Mouse (Mus musculus) kidney, postnatal 0 days (tissue): Measurements from ENCODE around the gene Scnn1a. TPM values are rescaled to one million over a fixed set of nuclear protein-coding genes. Genes with fewer than 3 reads are reported as not detected.

Source experiments
- ATAC-seq: fragments of 200-750 bp; cut with Nextera tagmentation; replicated peaks from 2 replicates; pipeline ENCODE4 v1.8.0; 2017; ENCODE audit warnings: low read depth, moderate number of reproducible peaks, moderate TSS enrichment, moderate library complexity; ENCODE audit not compliant: low FRiP score
- DNase-seq: peaks from one replicate; pipeline ENCODE4 v3.0.0-alpha.2; 2016; ENCODE audit warnings: low spot score
- H3K27ac ChIP-seq: fragments of 300-500 bp; sonication (generic); 2 replicates; pipeline ENCODE4 v1.5.1; 2014; ENCODE audit warnings: mild to moderate bottlenecking
- H3K27me3 ChIP-seq: fragments of 300-500 bp; sonication (generic); 2 replicates; pipeline ENCODE4 v1.6.1; 2014; ENCODE audit warnings: low read length, mixed read lengths; ENCODE audit not compliant: insufficient read depth
- H3K36me3 ChIP-seq: fragments of 300-500 bp; sonication (generic); 2 replicates; pipeline ENCODE4 v1.6.1; 2014; ENCODE audit warnings: low read length, mixed read lengths; ENCODE audit not compliant: insufficient read depth
- H3K4me1 ChIP-seq: fragments of 300-500 bp; sonication (generic); replicated peaks from 2 replicates; pipeline ENCODE4 v1.6.1; 2014; ENCODE audit warnings: antibody characterized with exemption, low read length, mixed read lengths; ENCODE audit not compliant: insufficient read depth
- H3K4me2 ChIP-seq: fragments of 300-500 bp; sonication (generic); 2 replicates; pipeline ENCODE4 v1.6.1; 2014; ENCODE audit warnings: mild to moderate bottlenecking, low read length, moderate library complexity, mixed read lengths
- H3K4me3 ChIP-seq: fragments of 300-500 bp; sonication (generic); replicated peaks from 2 replicates; pipeline ENCODE4 v1.5.1; 2014; ENCODE audit warnings: low read depth, low read length
- H3K9ac ChIP-seq: fragments of 300-500 bp; sonication (generic); 2 replicates; pipeline ENCODE4 v1.6.1; 2014; ENCODE audit warnings: low read depth, low read length
- H3K9me3 ChIP-seq: fragments of 300-500 bp; sonication (generic); replicated peaks from 2 replicates; pipeline ENCODE4 v1.6.1; 2016; ENCODE audit warnings: low read length, inconsistent platforms, mixed read lengths
- CTCF ChIP-seq: IDR thresholded peaks from 2 replicates; pipeline ENCODE4 v1.5.1; 2016; ENCODE audit warnings: antibody characterized with exemption, low read depth, mild to moderate bottlenecking, moderate library complexity
- WGBS: fragments of 180-500 bp; shearing (Covaris S2); extraction: QIAGEN DNeasy Blood & Tissue Kit; methylation state at CpG from one replicate; pipeline ENCODE4 v1.1.7; 2014; 5-methylcytosine and 5-hydroxymethylcytosine counted together
- polyA plus RNA-seq: library from polyadenylated mRNA; unstranded; fragments of >200 nt; fragmentation: Nextera tagmentation; extraction: Ambion mirVana; gene quantifications from 2 replicates; pipeline ENCODE4 v1.2.1, GENCODE M21; 2015

The Scnn1a gene
- polyA plus RNA-seq, 1 experiment from 2014 or later = 19.9 TPM

GRCm38 (mm10) chr6:125284250-125284649, 36.2 kb upstream of the Scnn1a start:
- 21% methylated on average over 8 of the region's 8 CpGs for WGBS
- no peak overlapping the region for H3K4me2 ChIP-seq
- TF ChIP-seq CTCF = peak; percentile 41; the same call in 1 of the 2 replicates
- no peaks in the 10 kb centered on the region for H3K36me3 ChIP-seq
- no peak overlapping the region for H3K4me3 ChIP-seq
- H3K27ac ChIP-seq = no peak overlapping the region
- no peaks in the 10 kb centered on the region for H3K27me3 ChIP-seq
- H3K4me1 ChIP-seq = no peaks in the 10 kb centered on the region; the same call in 1 of the 2 replicates
- no peak for ATAC-seq
- no peak overlapping the region for H3K9ac ChIP-seq
- peak; percentile 55 for DNase-seq
- no peaks in the 10 kb centered on the region for H3K9me3 ChIP-seq

- H3K4me2 ChIP-seq = no peak overlapping the region
- no peaks in the 10 kb centered on the region for H3K9me3 ChIP-seq
- no peak overlapping the region for H3K27ac ChIP-seq
- H3K4me1 ChIP-seq = no peaks in the 10 kb centered on the region; the same call in 1 of the 2 replicates
- no peak overlapping the region for H3K4me3 ChIP-seq
- TF ChIP-seq CTCF = no peak; the same call in 1 of the 2 replicates
- no peak overlapping the region for H3K9ac ChIP-seq
- ATAC-seq (no peak), DNase-seq (no peak)
- no peaks in the 10 kb centered on the region for H3K36me3 ChIP-seq
- H3K27me3 ChIP-seq = no peaks in the 10 kb centered on the region
- 88% methylated on average over 7 of the region's 7 CpGs for WGBS
Observed at GRCm38 (mm10) chr6:125284751-125285150, 35.7 kb upstream of the Scnn1a start.

- no peak within 1 kb of the TSS for H3K4me3 ChIP-seq
- H3K4me1 ChIP-seq = no peaks in the 10 kb centered on the region; the same call in 1 of the 2 replicates
- no peaks in the 10 kb centered on the region for H3K9me3 ChIP-seq
- no peak for ATAC-seq
- H3K36me3 ChIP-seq = no peaks in the 10 kb centered on the region
- H3K9ac ChIP-seq = no peak within 1 kb of the TSS
- 94% methylated on average over 22 of the region's 22 CpGs for WGBS
- no peak for TF ChIP-seq CTCF
- H3K27ac ChIP-seq = no peak within 1 kb of the TSS
- no peak for DNase-seq
- no peaks in the 10 kb centered on the region for H3K27me3 ChIP-seq
- no peak within 1 kb of the TSS for H3K4me2 ChIP-seq
Observed at GRCm38 (mm10) chr6:125285890-125286289, 34.6 kb upstream of the Scnn1a start, which contains the start of gene Tuba3a. Gene Tuba3a, minus strand, starts transcription at chr6:125286042.

- Histone ChIP-seq H3K4me2 (no peak overlapping the region), H3K36me3 (no peaks in the 10 kb centered on the region), H3K4me3 (no peak overlapping the region), H3K9ac (no peak overlapping the region), H3K9me3 (no peaks in the 10 kb centered on the region), H3K27me3 (no peaks in the 10 kb centered on the region), H3K4me1 (no peaks in the 10 kb centered on the region; the same call in 1 of the 2 replicates), H3K27ac (no peak overlapping the region)
- no peak for TF ChIP-seq CTCF
- WGBS = 71% methylated on average over 4 of the region's 4 CpGs
- DNase-seq (peak; percentile 11), ATAC-seq (no peak)
Observed at GRCm38 (mm10) chr6:125286944-125287343, 33.5 kb upstream of the Scnn1a start.

GRCm38 (mm10) chr6:125288730-125289129, 31.7 kb upstream of the Scnn1a start:
- DNase-seq (no peak), ATAC-seq (no peak)
- Histone ChIP-seq H3K9me3 (no peaks in the 10 kb centered on the region), H3K36me3 (no peaks in the 10 kb centered on the region), H3K4me3 (no peak overlapping the region), H3K4me2 (no peak overlapping the region), H3K4me1 (no peaks in the 10 kb centered on the region; the same call in 1 of the 2 replicates), H3K9ac (no peak overlapping the region), H3K27me3 (no peaks in the 10 kb centered on the region), H3K27ac (no peak overlapping the region)
- WGBS = 71% methylated on average over 5 of the region's 5 CpGs
- TF ChIP-seq CTCF = no peak

- WGBS = 76% methylated on average over 4 of the region's 4 CpGs
- Histone ChIP-seq H3K36me3 (no peaks in the 10 kb centered on the region), H3K27ac (no peak overlapping the region), H3K9me3 (no peaks in the 10 kb centered on the region), H3K4me2 (no peak overlapping the region), H3K4me1 (no peaks in the 10 kb centered on the region; the same call in 1 of the 2 replicates), H3K9ac (no peak overlapping the region), H3K27me3 (no peaks in the 10 kb centered on the region), H3K4me3 (no peak overlapping the region)
- no peak for DNase-seq
- ATAC-seq = no peak
- TF ChIP-seq CTCF = no peak
Observed at GRCm38 (mm10) chr6:125291329-125291728, 29.1 kb upstream of the Scnn1a start.

- Histone ChIP-seq H3K4me2 (no peak overlapping the region), H3K4me1 (no peaks in the 10 kb centered on the region), H3K36me3 (no peaks in the 10 kb centered on the region), H3K4me3 (no peak overlapping the region), H3K27ac (no peak overlapping the region), H3K9me3 (no peaks in the 10 kb centered on the region), H3K27me3 (no peaks in the 10 kb centered on the region), H3K9ac (no peak overlapping the region)
- TF ChIP-seq CTCF = no peak
- ATAC-seq (no peak), DNase-seq (no peak)
- WGBS = 88% methylated on average over 7 of the region's 7 CpGs
Observed at GRCm38 (mm10) chr6:125292256-125292655, 28.2 kb upstream of the Scnn1a start.
